Mouse (Mus musculus) testis, postnatal 10 days (tissue): ENCODE measurements around the gene Mapk14.

Experiments
- DNase-seq: peaks from one replicate; pipeline ENCODE4 v3.0.0; 2021; ENCODE audit warnings: low spot score

Gene Mapk14

GRCm38 (mm10) chr17:28690776-28691686 is at the start of gene Mapk14:
TSS of gene Mapk14 (plus strand) at chr17:28691329.
- DNase-seq: peak; percentile 99

- no peak for DNase-seq
Measured at GRCm38 (mm10) chr17:28643697-28644096, 47.4 kb upstream of the Mapk14 start.

- DNase-seq: no peak
Measured at GRCm38 (mm10) chr17:28644112-28644511, 47.0 kb upstream of the Mapk14 start.

GRCm38 (mm10) chr17:28646221-28646620 is 44.9 kb upstream of the Mapk14 start:
- DNase-seq: no peak

GRCm38 (mm10) chr17:28648607-28649370 is 42.3 kb upstream of the Mapk14 start:
- DNase-seq: peak; percentile 76

GRCm38 (mm10) chr17:28650268-28650667 is 40.9 kb upstream of the Mapk14 start:
- no peak for DNase-seq

GRCm38 (mm10) chr17:28657936-28658335 is 33.2 kb upstream of the Mapk14 start:
- DNase-seq: no peak

GRCm38 (mm10) chr17:28659564-28659963 is 31.6 kb upstream of the Mapk14 start:
- no peak for DNase-seq

GRCm38 (mm10) chr17:28682311-28683084 is 8.6 kb upstream of the Mapk14 start:
- no peak for DNase-seq

- DNase-seq: no peak
Measured at GRCm38 (mm10) chr17:28683601-28684000, 7.5 kb upstream of the Mapk14 start.

GRCm38 (mm10) chr17:28684631-28685030 is 6.5 kb upstream of the Mapk14 start:
- no peak for DNase-seq

GRCm38 (mm10) chr17:28687354-28687753 is 3.8 kb upstream of the Mapk14 start:
- DNase-seq: no peak

- DNase-seq: peak; percentile 59
Measured at GRCm38 (mm10) chr17:28689586-28690283, 1.4 kb upstream of the Mapk14 start, which contains the start of gene Slc26a8. TSS of gene Slc26a8 (minus strand) at chr17:28690233.

- DNase-seq: peak; percentile 74
Measured at GRCm38 (mm10) chr17:28691687-28692340, 685 bp downstream of the Mapk14 start.

GRCm38 (mm10) chr17:28692341-28692710 is 1.2 kb downstream of the Mapk14 start:
- DNase-seq: peak; percentile 55

GRCm38 (mm10) chr17:28693086-28693485 is 2.0 kb downstream of the Mapk14 start:
- no peak for DNase-seq

GRCm38 (mm10) chr17:28694078-28694477 is 2.9 kb downstream of the Mapk14 start:
- no peak for DNase-seq

GRCm38 (mm10) chr17:28694832-28695231 is 3.7 kb downstream of the Mapk14 start:
- no peak for DNase-seq

GRCm38 (mm10) chr17:28696641-28697040 is 5.5 kb downstream of the Mapk14 start:
- no peak for DNase-seq

- no peak for DNase-seq
Measured at GRCm38 (mm10) chr17:28697290-28698195, 6.4 kb downstream of the Mapk14 start.
